Mouse (Mus musculus): ENCODE data around the gene Spdef. TPM values are rescaled to one million over a fixed set of nuclear protein-coding genes. Genes with fewer than 3 reads are reported as not detected.

The Spdef gene
- total and polyA plus RNA-seq, 2 experiments = 0.48 TPM; not detected in 1

DNA sequence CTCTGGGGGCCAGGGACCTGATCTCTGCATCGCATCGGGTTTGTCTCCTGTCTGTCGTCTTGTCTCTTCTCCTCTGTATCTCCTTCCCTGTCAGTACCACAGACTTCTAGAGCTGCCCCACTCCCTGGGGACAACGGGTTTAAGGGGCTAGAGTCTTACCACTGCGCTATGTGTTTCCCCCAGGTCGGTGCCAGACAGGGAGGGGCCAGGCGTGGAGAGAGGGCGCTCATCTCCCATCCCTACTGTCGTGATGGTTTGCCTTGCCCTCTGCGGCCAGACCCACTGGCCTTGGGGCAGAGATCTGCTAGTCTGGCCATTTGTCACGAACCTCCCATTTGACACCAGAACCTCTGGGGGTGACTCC, 43.2 kb downstream of the Spdef start:
- Histone ChIP-seq H3K4me3 (ENCODE audit: insufficient read depth, low read depth, low read length) (no peak overlapping the region), H3K4me1 (ENCODE audit: control insufficient read depth, insufficient read depth, low read length) (no peaks in the 10 kb centered on the region; the same call in 1 of the 2 replicates), H3K27me3 (ENCODE audit: control insufficient read depth, insufficient read depth, low read length) (peaks cover 6% of the 10 kb centered on the region; the same call in 1 of the 2 replicates), H3K36me3 (ENCODE audit: control insufficient read depth, insufficient read depth, low read length) (no peaks in the 10 kb centered on the region), H3K79me2 (ENCODE audit: control insufficient read depth, insufficient read depth, low read length) (no peaks in the 10 kb centered on the region), H3K9ac (ENCODE audit: low read depth, low read length) (no peak overlapping the region), H3K27ac (replicated peaks; ENCODE audit: insufficient read depth, low read depth, low read length) (no peak overlapping the region)
- DNase-seq (ENCODE audit: extremely low read depth, low read depth, low spot score) = no peak
- TF ChIP-seq POLR2A (IDR thresholded peaks at IDR 0.05; ENCODE audit: extremely low read depth, insufficient read depth, low read length) (no peak), CTCF (IDR thresholded peaks at IDR 0.05; ENCODE audit: low read depth, low read length) (no peak)
- 4% methylated on average over 11 of the region's 11 CpGs for WGBS

DNA sequence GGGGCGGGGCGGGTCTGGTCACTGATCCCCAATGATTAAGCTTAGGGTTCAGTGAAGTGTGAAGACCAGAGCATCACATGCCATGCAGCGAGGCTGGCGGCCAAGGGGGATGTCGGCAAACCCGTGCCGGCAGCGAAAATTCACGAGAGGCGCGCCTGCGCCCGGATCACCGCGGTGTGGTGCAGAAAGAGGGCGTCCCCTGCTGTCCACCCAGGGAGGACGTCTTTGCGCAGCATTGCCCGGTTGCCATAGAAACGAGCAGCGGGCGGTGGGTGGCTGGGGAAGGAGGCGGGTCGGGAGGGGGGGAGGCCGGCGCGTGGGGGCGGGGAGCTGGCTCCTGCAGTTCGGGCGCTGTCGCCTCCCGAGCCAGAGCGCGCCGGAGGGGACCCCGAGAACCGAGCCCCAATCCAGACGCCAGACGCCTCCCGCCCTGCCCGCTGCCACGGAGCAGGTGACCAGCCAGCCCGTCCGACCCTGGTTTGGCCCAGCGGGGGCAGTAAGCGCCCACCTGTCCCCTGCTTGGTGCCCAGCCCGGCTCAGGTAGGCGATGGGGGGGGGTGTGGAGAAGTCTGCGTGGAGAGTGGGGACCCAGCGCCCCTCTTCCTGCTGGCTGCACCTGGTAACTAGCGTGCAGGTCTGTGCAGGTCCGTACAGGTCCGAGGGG, 43.7 kb downstream of the Spdef start:
- WGBS = 2% methylated on average over 52 of the region's 53 CpGs
- no peaks in the 10 kb centered on the region; the same call in 1 of the 2 replicates for H3K4me1 ChIP-seq (ENCODE audit: control insufficient read depth, insufficient read depth, low read length)
- H3K27me3 ChIP-seq (ENCODE audit: control insufficient read depth, insufficient read depth, low read length) = peaks cover 6% of the 10 kb centered on the region; the same call in 1 of the 2 replicates
- TF ChIP-seq CTCF (IDR thresholded peaks at IDR 0.05; ENCODE audit: low read depth, low read length) (peak; percentile 69), POLR2A (IDR thresholded peaks at IDR 0.05; ENCODE audit: extremely low read depth, insufficient read depth, low read length) (no peak)
- DNase-seq (ENCODE audit: extremely low read depth, low read depth, low spot score) = no peak
- H3K79me2 ChIP-seq (ENCODE audit: control insufficient read depth, insufficient read depth, low read length) = no peaks in the 10 kb centered on the region
- no peak overlapping the region for H3K9ac ChIP-seq (ENCODE audit: low read depth, low read length)
- no peak overlapping the region for H3K27ac ChIP-seq (replicated peaks; ENCODE audit: insufficient read depth, low read depth, low read length)
- no peak overlapping the region for H3K4me3 ChIP-seq (ENCODE audit: insufficient read depth, low read depth, low read length)
- H3K36me3 ChIP-seq (ENCODE audit: control insufficient read depth, insufficient read depth, low read length) = no peaks in the 10 kb centered on the region

DNA sequence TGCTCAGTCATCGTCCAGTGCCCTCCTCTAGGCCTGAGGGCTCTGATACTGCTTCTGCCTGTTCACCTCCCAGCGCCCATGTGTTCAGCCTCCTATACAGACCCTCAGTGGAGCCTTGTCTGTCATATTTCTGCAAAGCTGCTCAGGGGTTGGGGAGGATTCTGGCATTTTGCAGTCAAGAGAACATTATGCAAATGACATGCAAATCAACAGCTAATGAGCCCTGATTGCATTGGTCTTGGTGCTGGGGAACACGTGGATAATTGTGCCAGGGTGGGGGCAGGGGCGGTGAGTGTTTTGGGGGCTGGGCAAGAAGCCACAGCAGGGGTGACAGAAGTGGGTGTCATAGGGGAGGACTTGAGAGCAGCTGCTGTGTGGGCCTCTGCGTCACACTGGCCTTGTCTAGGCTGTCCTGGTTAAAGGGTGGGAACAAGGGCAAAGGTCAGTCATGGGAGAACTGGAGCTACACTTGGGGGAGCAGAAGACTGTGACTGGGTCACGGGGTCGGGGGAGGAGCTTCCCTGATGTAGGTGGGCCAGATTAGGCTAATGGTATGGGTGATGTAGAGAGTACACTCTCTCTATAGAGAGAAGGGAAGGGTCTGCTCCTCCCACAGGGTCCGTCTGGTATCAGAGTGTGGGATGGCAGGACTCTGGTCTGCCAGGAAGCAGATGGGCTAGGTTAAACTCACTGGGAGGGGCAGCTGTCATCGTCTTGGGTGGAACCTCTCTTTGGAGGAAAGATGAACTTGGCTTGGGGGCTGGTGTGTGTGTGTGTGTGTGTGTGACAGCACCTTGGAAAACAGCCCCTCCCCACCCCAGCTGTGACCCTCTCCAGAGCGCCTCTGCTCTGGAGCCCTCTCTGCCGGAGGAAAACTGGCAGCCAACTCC, 49.6 kb downstream of the Spdef start:
- Histone ChIP-seq H3K27ac (replicated peaks; ENCODE audit: insufficient read depth, low read depth, low read length) (no peak overlapping the region), H3K4me1 (ENCODE audit: control insufficient read depth, insufficient read depth, low read length) (no peaks in the 10 kb centered on the region), H3K9ac (ENCODE audit: low read depth, low read length) (no peak overlapping the region), H3K36me3 (ENCODE audit: control insufficient read depth, insufficient read depth, low read length) (no peaks in the 10 kb centered on the region), H3K27me3 (ENCODE audit: control insufficient read depth, insufficient read depth, low read length) (no peaks in the 10 kb centered on the region), H3K4me3 (ENCODE audit: insufficient read depth, low read depth, low read length) (no peak overlapping the region), H3K79me2 (ENCODE audit: control insufficient read depth, insufficient read depth, low read length) (no peaks in the 10 kb centered on the region)
- TF ChIP-seq POLR2A (IDR thresholded peaks at IDR 0.05; ENCODE audit: extremely low read depth, insufficient read depth, low read length) (no peak), CTCF (IDR thresholded peaks at IDR 0.05; ENCODE audit: low read depth, low read length) (no peak)
- no peak for DNase-seq (ENCODE audit: extremely low read depth, low read depth, low spot score)
- WGBS = 62% methylated on average over 11 of the region's 11 CpGs

DNA sequence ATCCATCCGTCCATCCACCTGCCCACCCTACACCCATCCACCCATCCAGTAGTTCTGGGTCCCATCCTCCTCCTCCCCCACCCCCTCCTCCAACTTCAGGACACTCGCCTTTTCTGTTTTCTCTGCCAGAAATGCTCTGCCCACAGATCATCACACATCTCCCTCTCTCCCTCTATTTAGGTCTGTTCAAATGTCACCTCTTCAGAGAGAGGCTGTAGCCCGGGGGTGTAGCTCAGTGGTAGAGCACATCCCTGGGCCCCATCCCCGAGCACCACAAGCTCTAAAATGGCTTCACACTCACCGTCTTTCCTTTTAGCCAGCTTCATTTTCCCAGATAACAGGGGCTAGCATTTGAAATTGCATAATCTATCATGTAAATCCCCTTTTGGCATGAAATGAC, 51.0 kb downstream of the Spdef start:
- Histone ChIP-seq H3K36me3 (ENCODE audit: control insufficient read depth, insufficient read depth, low read length) (no peaks in the 10 kb centered on the region), H3K9ac (ENCODE audit: low read depth, low read length) (no peak overlapping the region), H3K27me3 (ENCODE audit: control insufficient read depth, insufficient read depth, low read length) (no peaks in the 10 kb centered on the region), H3K79me2 (ENCODE audit: control insufficient read depth, insufficient read depth, low read length) (no peaks in the 10 kb centered on the region), H3K4me1 (ENCODE audit: control insufficient read depth, insufficient read depth, low read length) (no peaks in the 10 kb centered on the region), H3K4me3 (ENCODE audit: insufficient read depth, low read depth, low read length) (no peak overlapping the region), H3K27ac (replicated peaks; ENCODE audit: insufficient read depth, low read depth, low read length) (no peak overlapping the region)
- WGBS = 83% methylated on average over 5 of the region's 5 CpGs
- TF ChIP-seq CTCF (IDR thresholded peaks at IDR 0.05; ENCODE audit: low read depth, low read length) = no peak
- TF ChIP-seq POLR2A (IDR thresholded peaks at IDR 0.05; ENCODE audit: extremely low read depth, insufficient read depth, low read length) = no peak
- DNase-seq (ENCODE audit: extremely low read depth, low read depth, low spot score) = no peak

DNA sequence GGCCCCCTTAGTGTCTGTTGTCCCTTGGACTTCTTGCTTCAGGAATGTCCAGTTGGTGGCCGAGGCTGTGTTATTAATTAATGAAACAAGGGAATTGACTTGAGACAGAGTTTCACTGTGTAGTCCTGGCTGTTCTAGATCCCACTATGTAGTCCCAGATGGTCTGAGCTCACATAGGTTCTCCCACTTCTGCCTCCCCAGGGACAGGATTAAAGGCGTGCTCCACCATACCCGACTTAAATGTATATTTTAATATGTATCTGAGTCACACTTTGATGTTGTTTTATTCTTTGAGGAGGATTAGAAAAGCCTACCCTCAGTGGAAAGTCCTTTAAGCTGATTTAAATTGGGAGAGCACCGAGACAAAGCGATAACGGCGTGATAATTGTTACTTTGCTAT, 52.5 kb downstream of the Spdef start:
- WGBS = 71% methylated on average over 7 of the region's 7 CpGs
- no peak overlapping the region for H3K9ac ChIP-seq (ENCODE audit: low read depth, low read length)
- no peaks in the 10 kb centered on the region for H3K79me2 ChIP-seq (ENCODE audit: control insufficient read depth, insufficient read depth, low read length)
- no peaks in the 10 kb centered on the region for H3K27me3 ChIP-seq (ENCODE audit: control insufficient read depth, insufficient read depth, low read length)
- DNase-seq (ENCODE audit: extremely low read depth, low read depth, low spot score) = no peak
- no peaks in the 10 kb centered on the region for H3K36me3 ChIP-seq (ENCODE audit: control insufficient read depth, insufficient read depth, low read length)
- H3K4me3 ChIP-seq (ENCODE audit: insufficient read depth, low read depth, low read length) = no peak overlapping the region
- TF ChIP-seq POLR2A (IDR thresholded peaks at IDR 0.05; ENCODE audit: extremely low read depth, insufficient read depth, low read length) (no peak), CTCF (IDR thresholded peaks at IDR 0.05; ENCODE audit: low read depth, low read length) (no peak)
- no peaks in the 10 kb centered on the region for H3K4me1 ChIP-seq (ENCODE audit: control insufficient read depth, insufficient read depth, low read length)
- H3K27ac ChIP-seq (replicated peaks; ENCODE audit: insufficient read depth, low read depth, low read length) = no peak overlapping the region

Data from liver, adult 2 months (tissue).